Mouse (Mus musculus): ENCODE measurements around the gene Zzef1. TPM values are rescaled to one million over a fixed set of nuclear protein-coding genes. Genes with fewer than 3 reads are reported as not detected.

Zzef1 gene
- polyA plus RNA-seq, 1 experiment from 2014 or later: 9.8 TPM

GRCm38 (mm10) chr11:72807992-72808391, 12.0 kb downstream of the Zzef1 start:
- H3K4me3 ChIP-seq: no peak overlapping the region
- 83% methylated on average over 4 of the region's 4 CpGs for WGBS
- H3K4me1 ChIP-seq: no peaks in the 10 kb centered on the region
- ATAC-seq (ENCODE audit: insufficient number of reproducible peaks, insufficient read depth, low FRiP score, low TSS enrichment): no peak
- H3K9ac ChIP-seq: no peak overlapping the region
- no peak overlapping the region for H3K4me2 ChIP-seq (replicated peaks)
- no peaks in the 10 kb centered on the region for H3K27me3 ChIP-seq
- H3K36me3 ChIP-seq: no peaks in the 10 kb centered on the region
- H3K9me3 ChIP-seq: no peaks in the 10 kb centered on the region
- no peak overlapping the region for H3K27ac ChIP-seq

GRCm38 (mm10) chr11:72813687-72814086, 17.7 kb downstream of the Zzef1 start:
- WGBS: 93% methylated on average over 5 of the region's 5 CpGs
- no peak overlapping the region for H3K4me3 ChIP-seq

GRCm38 (mm10) chr11:72814188-72814587, 18.2 kb downstream of the Zzef1 start:
- Histone ChIP-seq H3K4me1 (no peaks in the 10 kb centered on the region), H3K27ac (no peak overlapping the region), H3K9ac (no peak overlapping the region), H3K27me3 (no peaks in the 10 kb centered on the region), H3K9me3 (no peaks in the 10 kb centered on the region), H3K4me3 (no peak overlapping the region), H3K36me3 (peaks cover 5% of the 10 kb centered on the region; the same call in 1 of the 2 replicates), H3K4me2 (replicated peaks) (no peak overlapping the region)
- WGBS: 72% methylated on average over 2 of the region's 2 CpGs
- ATAC-seq (ENCODE audit: insufficient number of reproducible peaks, insufficient read depth, low FRiP score, low TSS enrichment): no peak

More at GRCm38 (mm10) chr11:72813687-72814086, 17.7 kb downstream of the Zzef1 start:
- no peak for ATAC-seq (ENCODE audit: insufficient number of reproducible peaks, insufficient read depth, low FRiP score, low TSS enrichment)
- H3K36me3 ChIP-seq: no peaks in the 10 kb centered on the region
- H3K9me3 ChIP-seq: no peaks in the 10 kb centered on the region
- no peak overlapping the region for H3K27ac ChIP-seq
- no peaks in the 10 kb centered on the region for H3K27me3 ChIP-seq
- H3K9ac ChIP-seq: no peak overlapping the region
- no peaks in the 10 kb centered on the region for H3K4me1 ChIP-seq
- H3K4me2 ChIP-seq (replicated peaks): no peak overlapping the region

GRCm38 (mm10) chr11:72816859-72817258, 20.8 kb downstream of the Zzef1 start:
- Histone ChIP-seq H3K4me1 (no peaks in the 10 kb centered on the region), H3K9me3 (no peaks in the 10 kb centered on the region), H3K27me3 (no peaks in the 10 kb centered on the region), H3K4me2 (replicated peaks) (no peak overlapping the region), H3K27ac (no peak overlapping the region), H3K9ac (no peak overlapping the region), H3K36me3 (peaks cover 22% of the 10 kb centered on the region; the same call in 1 of the 2 replicates), H3K4me3 (no peak overlapping the region)
- WGBS: 89% methylated on average over 1 of the region's 1 CpGs
- ATAC-seq (ENCODE audit: insufficient number of reproducible peaks, insufficient read depth, low FRiP score, low TSS enrichment): no peak

GRCm38 (mm10) chr11:72818067-72818466, 22.0 kb downstream of the Zzef1 start:
- whole genome bisulfite sequencing: 87% methylated on average over 7 of the region's 7 CpGs
- Histone ChIP-seq H3K4me3 (no peak overlapping the region), H3K9me3 (no peaks in the 10 kb centered on the region), H3K9ac (no peak overlapping the region), H3K4me2 (replicated peaks) (no peak overlapping the region), H3K4me1 (no peaks in the 10 kb centered on the region), H3K36me3 (peaks cover 26% of the 10 kb centered on the region; the same call in 1 of the 2 replicates), H3K27me3 (no peaks in the 10 kb centered on the region), H3K27ac (no peak overlapping the region)
- ATAC-seq (ENCODE audit: insufficient number of reproducible peaks, insufficient read depth, low FRiP score, low TSS enrichment): no peak

GRCm38 (mm10) chr11:72821041-72821440, 25.0 kb downstream of the Zzef1 start:
- no peaks in the 10 kb centered on the region for H3K4me1 ChIP-seq
- 88% methylated on average over 7 of the region's 7 CpGs for WGBS
- peaks cover 36% of the 10 kb centered on the region for H3K36me3 ChIP-seq
- H3K9ac ChIP-seq: no peak overlapping the region
- ATAC-seq (ENCODE audit: insufficient number of reproducible peaks, insufficient read depth, low FRiP score, low TSS enrichment): no peak
- no peaks in the 10 kb centered on the region for H3K9me3 ChIP-seq
- H3K27ac ChIP-seq: no peak overlapping the region
- H3K4me2 ChIP-seq (replicated peaks): no peak overlapping the region
- no peak overlapping the region for H3K4me3 ChIP-seq
- H3K27me3 ChIP-seq: no peaks in the 10 kb centered on the region

GRCm38 (mm10) chr11:72829869-72830268, 33.8 kb downstream of the Zzef1 start:
- Histone ChIP-seq H3K4me1 (no peaks in the 10 kb centered on the region), H3K9ac (no peak overlapping the region), H3K27ac (no peak overlapping the region), H3K36me3 (peaks cover 31% of the 10 kb centered on the region), H3K4me3 (no peak overlapping the region), H3K4me2 (replicated peaks) (no peak overlapping the region), H3K27me3 (no peaks in the 10 kb centered on the region), H3K9me3 (no peaks in the 10 kb centered on the region)
- no peak for ATAC-seq (ENCODE audit: insufficient number of reproducible peaks, insufficient read depth, low FRiP score, low TSS enrichment)
- WGBS: 85% methylated on average over 3 of the region's 3 CpGs

GRCm38 (mm10) chr11:72842731-72843130, 46.7 kb downstream of the Zzef1 start:
- no peak for ATAC-seq (ENCODE audit: insufficient number of reproducible peaks, insufficient read depth, low FRiP score, low TSS enrichment)
- no peak overlapping the region for H3K4me3 ChIP-seq
- no peaks in the 10 kb centered on the region for H3K4me1 ChIP-seq
- H3K9ac ChIP-seq: no peak overlapping the region
- H3K9me3 ChIP-seq: no peaks in the 10 kb centered on the region
- H3K27ac ChIP-seq: no peak overlapping the region
- peaks cover 10% of the 10 kb centered on the region; the same call in 1 of the 2 replicates for H3K36me3 ChIP-seq
- no peak overlapping the region for H3K4me2 ChIP-seq (replicated peaks)
- H3K27me3 ChIP-seq: no peaks in the 10 kb centered on the region
- 75% methylated on average over 3 of the region's 3 CpGs for WGBS

- peaks cover 16% of the 10 kb centered on the region; the same call in 1 of the 2 replicates for H3K36me3 ChIP-seq
- H3K9me3 ChIP-seq: no peaks in the 10 kb centered on the region
- H3K27me3 ChIP-seq: no peaks in the 10 kb centered on the region
- H3K27ac ChIP-seq: no peak overlapping the region
- no peak overlapping the region for H3K4me2 ChIP-seq (replicated peaks)
- H3K4me1 ChIP-seq: no peaks in the 10 kb centered on the region
- ATAC-seq (ENCODE audit: insufficient number of reproducible peaks, insufficient read depth, low FRiP score, low TSS enrichment): no peak
- no peak overlapping the region for H3K4me3 ChIP-seq
- H3K9ac ChIP-seq: no peak overlapping the region
Measured at GRCm38 (mm10) chr11:72843576-72843975, 47.5 kb downstream of the Zzef1 start.

GRCm38 (mm10) chr11:72845526-72845925, 49.5 kb downstream of the Zzef1 start:
- no peak for ATAC-seq (ENCODE audit: insufficient number of reproducible peaks, insufficient read depth, low FRiP score, low TSS enrichment)
- Histone ChIP-seq H3K36me3 (peaks cover 26% of the 10 kb centered on the region), H3K4me2 (replicated peaks) (no peak overlapping the region), H3K27ac (no peak overlapping the region), H3K9me3 (no peaks in the 10 kb centered on the region), H3K4me3 (no peak overlapping the region), H3K4me1 (no peaks in the 10 kb centered on the region), H3K9ac (no peak overlapping the region), H3K27me3 (no peaks in the 10 kb centered on the region)
- WGBS: 86% methylated on average over 2 of the region's 2 CpGs

- Histone ChIP-seq H3K4me3 (no peak overlapping the region), H3K9me3 (no peaks in the 10 kb centered on the region), H3K36me3 (peaks cover 32% of the 10 kb centered on the region), H3K4me2 (replicated peaks) (no peak overlapping the region), H3K4me1 (no peaks in the 10 kb centered on the region), H3K27ac (no peak overlapping the region), H3K9ac (no peak overlapping the region), H3K27me3 (no peaks in the 10 kb centered on the region)
- ATAC-seq (ENCODE audit: insufficient number of reproducible peaks, insufficient read depth, low FRiP score, low TSS enrichment): no peak
Measured at GRCm38 (mm10) chr11:72846685-72847084, 50.7 kb downstream of the Zzef1 start.

- Histone ChIP-seq H3K36me3 (peaks cover 42% of the 10 kb centered on the region), H3K27me3 (no peaks in the 10 kb centered on the region), H3K4me3 (no peak overlapping the region), H3K27ac (no peak overlapping the region), H3K9me3 (no peaks in the 10 kb centered on the region), H3K4me2 (replicated peaks) (no peak overlapping the region), H3K4me1 (no peaks in the 10 kb centered on the region), H3K9ac (no peak overlapping the region)
- WGBS: 90% methylated on average over 1 of the region's 1 CpGs
- ATAC-seq (ENCODE audit: insufficient number of reproducible peaks, insufficient read depth, low FRiP score, low TSS enrichment): no peak
Measured at GRCm38 (mm10) chr11:72847831-72848628, 52.0 kb downstream of the Zzef1 start.

Measured in embryonic facial prominence, embryonic 12.5 days (tissue).